Mouse (Mus musculus) liver, postnatal 0 days (tissue): ENCODE data around the gene Galr2. TPM values are rescaled to one million over a fixed set of nuclear protein-coding genes. Genes with fewer than 3 reads are reported as not detected.

Experiments
- ATAC-seq: fragments of 200-750 bp; cut with Nextera tagmentation; 2 replicates; pipeline ENCODE4 v1.8.0; 2017; ENCODE audit warnings: mild to moderate bottlenecking, moderate library complexity
- DNase-seq: peaks from one replicate; pipeline ENCODE4 v3.0.0-alpha.2; 2016
- H3K27ac ChIP-seq: fragments of 300-500 bp; sonication (generic); 2 replicates; pipeline ENCODE4 v1.5.1; 2014; ENCODE audit warnings: antibody characterized with exemption, moderate library complexity, mild to moderate bottlenecking, low read depth
- H3K27me3 ChIP-seq: fragments of 300-500 bp; sonication (generic); 2 replicates; pipeline ENCODE4 v1.6.1; 2014; ENCODE audit warnings: low read length, control low read depth, mixed read lengths; ENCODE audit not compliant: insufficient read depth
- H3K36me3 ChIP-seq: fragments of 300-500 bp; sonication (generic); replicated peaks from 2 replicates; pipeline ENCODE4 v1.6.1; 2014; ENCODE audit warnings: mild to moderate bottlenecking, control low read depth, low read length, moderate library complexity, mixed read lengths; ENCODE audit not compliant: insufficient read depth
- H3K4me1 ChIP-seq: fragments of 300-500 bp; sonication (generic); 2 replicates; pipeline ENCODE4 v1.6.1; 2014; ENCODE audit warnings: antibody characterized with exemption, mild to moderate bottlenecking, control low read depth; ENCODE audit not compliant: insufficient read depth
- H3K4me2 ChIP-seq: fragments of 300-500 bp; sonication (generic); 2 replicates; pipeline ENCODE4 v1.6.1; 2014; ENCODE audit warnings: low read depth, mild to moderate bottlenecking, low read length, moderate library complexity, mixed read lengths
- H3K4me3 ChIP-seq: fragments of 300-500 bp; sonication (generic); 2 replicates; pipeline ENCODE4 v1.5.1; 2014; ENCODE audit warnings: low read depth, low read length
- H3K9ac ChIP-seq: fragments of 300-500 bp; sonication (generic); replicated peaks from 2 replicates; pipeline ENCODE4 v1.6.1; 2014; ENCODE audit warnings: mild to moderate bottlenecking, moderate library complexity
- H3K9me3 ChIP-seq: fragments of 300-500 bp; sonication (generic); 2 replicates; pipeline ENCODE4 v1.6.1; 2016; ENCODE audit warnings: mild to moderate bottlenecking, control low read depth, low read length, mixed read lengths
- CTCF ChIP-seq: sonication (generic); IDR thresholded peaks from 2 replicates; pipeline ENCODE4 v1.5.1; 2016; ENCODE audit warnings: antibody characterized with exemption, low read depth
- EP300 ChIP-seq: IDR thresholded peaks from 2 replicates; pipeline ENCODE4 v1.6.1; 2016; ENCODE audit warnings: antibody characterized with exemption, low read depth, mild to moderate bottlenecking
- WGBS: fragments of 180-500 bp; shearing (Covaris S2); extraction: QIAGEN DNeasy Blood & Tissue Kit; methylation state at CpG from one replicate; pipeline ENCODE4 v1.1.7; 2014; ENCODE audit not compliant: insufficient replicate concordance; 5-methylcytosine and 5-hydroxymethylcytosine counted together
- polyA plus RNA-seq: library from polyadenylated mRNA; unstranded; fragments of >200 nt; fragmentation: Nextera tagmentation; extraction: Ambion mirVana; gene quantifications from 2 replicates; pipeline ENCODE4 v1.2.1, GENCODE M21; 2015

Gene Galr2
- polyA plus RNA-seq, 1 experiment from 2014 or later = not detected

GRCm38 (mm10) chr11:116281671-116282070, 932 bp downstream of the Galr2 start:
- Histone ChIP-seq H3K27me3 (peaks cover 50% of the 10 kb centered on the region), H3K9me3 (no peaks in the 10 kb centered on the region), H3K4me3 (0 out of 2 replicates have a peak overlapping the region, but pooled peaks have one; percentile 17), H3K36me3 (no peaks in the 10 kb centered on the region), H3K9ac (no peak overlapping the region), H3K4me2 (peak overlapping the region; percentile 40; the same call in 1 of the 2 replicates), H3K27ac (no peak overlapping the region), H3K4me1 (peaks cover 3% of the 10 kb centered on the region; the same call in 1 of the 2 replicates)
- no peak for ATAC-seq
- TF ChIP-seq EP300 = no peak
- no peak for TF ChIP-seq CTCF
- 3% methylated on average over 18 of the region's 18 CpGs for WGBS
- no peak for DNase-seq

GRCm38 (mm10) chr11:116282089-116282488, 1.4 kb downstream of the Galr2 start:
- TF ChIP-seq EP300 = no peak
- no peak for TF ChIP-seq CTCF
- no peak overlapping the region for H3K4me3 ChIP-seq
- H3K27me3 ChIP-seq = peaks cover 50% of the 10 kb centered on the region
- ATAC-seq (no peak), DNase-seq (no peak)
- no peaks in the 10 kb centered on the region for H3K36me3 ChIP-seq
- 5% methylated on average over 11 of the region's 11 CpGs for WGBS
- no peak overlapping the region for H3K4me2 ChIP-seq
- H3K9me3 ChIP-seq = no peaks in the 10 kb centered on the region
- no peak overlapping the region for H3K9ac ChIP-seq
- no peak overlapping the region for H3K27ac ChIP-seq
- H3K4me1 ChIP-seq = peaks cover 3% of the 10 kb centered on the region; the same call in 1 of the 2 replicates

GRCm38 (mm10) chr11:116282912-116283521, 2.3 kb downstream of the Galr2 start:
- H3K4me1 ChIP-seq = peaks cover 3% of the 10 kb centered on the region; the same call in 1 of the 2 replicates
- 9% methylated on average over 47 of the region's 48 CpGs for WGBS

GRCm38 (mm10) chr11:116283982-116284381, 3.2 kb downstream of the Galr2 start:
- H3K27me3 ChIP-seq = peaks cover 50% of the 10 kb centered on the region

More at GRCm38 (mm10) chr11:116282912-116283521, 2.3 kb downstream of the Galr2 start:
- H3K27ac ChIP-seq = no peak overlapping the region
- no peaks in the 10 kb centered on the region; the same call in 1 of the 2 replicates for H3K36me3 ChIP-seq
- DNase-seq = no peak
- no peak overlapping the region for H3K4me2 ChIP-seq
- no peaks in the 10 kb centered on the region for H3K9me3 ChIP-seq
- no peak overlapping the region for H3K9ac ChIP-seq
- ATAC-seq = no peak
- TF ChIP-seq CTCF = no peak
- no peak for TF ChIP-seq EP300
- H3K27me3 ChIP-seq = peaks cover 50% of the 10 kb centered on the region
- H3K4me3 ChIP-seq = no peak overlapping the region

GRCm38 (mm10) chr11:116285770-116286191, 5.0 kb downstream of the Galr2 start:
- Histone ChIP-seq H3K36me3 (peaks cover 8% of the 10 kb centered on the region), H3K4me2 (no peak overlapping the region), H3K4me1 (peaks cover 7% of the 10 kb centered on the region; the same call in 1 of the 2 replicates), H3K9me3 (no peaks in the 10 kb centered on the region), H3K27ac (no peak overlapping the region), H3K4me3 (no peak overlapping the region), H3K27me3 (peaks cover 44% of the 10 kb centered on the region), H3K9ac (no peak overlapping the region)
- 66% methylated on average over 7 of the region's 7 CpGs for WGBS
- ATAC-seq (no peak), DNase-seq (no peak)
- no peak for TF ChIP-seq CTCF
- no peak for TF ChIP-seq EP300

More at GRCm38 (mm10) chr11:116283982-116284381, 3.2 kb downstream of the Galr2 start:
- Histone ChIP-seq H3K4me3 (no peak overlapping the region; the same call in 1 of the 2 replicates), H3K27ac (no peak overlapping the region), H3K9me3 (no peaks in the 10 kb centered on the region), H3K36me3 (peaks cover 3% of the 10 kb centered on the region), H3K4me1 (peaks cover 3% of the 10 kb centered on the region; the same call in 1 of the 2 replicates), H3K9ac (no peak overlapping the region), H3K4me2 (no peak overlapping the region)
- ATAC-seq (no peak), DNase-seq (no peak)
- 35% methylated on average over 6 of the region's 6 CpGs for WGBS
- TF ChIP-seq CTCF = no peak
- TF ChIP-seq EP300 = no peak

- no peak for TF ChIP-seq EP300
- no peak for TF ChIP-seq CTCF
- peaks cover 13% of the 10 kb centered on the region for H3K36me3 ChIP-seq
- no peak for ATAC-seq
- DNase-seq = no peak
- H3K4me3 ChIP-seq = no peak overlapping the region
- peaks cover 6% of the 10 kb centered on the region; the same call in 1 of the 2 replicates for H3K4me1 ChIP-seq
- H3K27ac ChIP-seq = no peak overlapping the region
- 68% methylated on average over 5 of the region's 5 CpGs for WGBS
- no peak overlapping the region for H3K9ac ChIP-seq
- no peaks in the 10 kb centered on the region for H3K9me3 ChIP-seq
- H3K4me2 ChIP-seq = no peak overlapping the region
- peaks cover 28% of the 10 kb centered on the region for H3K27me3 ChIP-seq
Observed at GRCm38 (mm10) chr11:116287351-116287750, 6.6 kb downstream of the Galr2 start.
